Mouse (Mus musculus) adrenal gland, adult 2 months (tissue): ENCODE measurements at regions not wholly inside any gene's neighbourhood (a gene's known extent, or its start where the extent isn't known, plus 50 kb on each side); places are given as distances from the start of the nearest gene placed in this dataset.
A peak's percentile ranks its signal among the peaks of the same experiment; 100 is the strongest.

Experiments used
- DNase-seq: peaks from one replicate; pipeline ENCODE4 v3.0.0; 2021

DNA sequence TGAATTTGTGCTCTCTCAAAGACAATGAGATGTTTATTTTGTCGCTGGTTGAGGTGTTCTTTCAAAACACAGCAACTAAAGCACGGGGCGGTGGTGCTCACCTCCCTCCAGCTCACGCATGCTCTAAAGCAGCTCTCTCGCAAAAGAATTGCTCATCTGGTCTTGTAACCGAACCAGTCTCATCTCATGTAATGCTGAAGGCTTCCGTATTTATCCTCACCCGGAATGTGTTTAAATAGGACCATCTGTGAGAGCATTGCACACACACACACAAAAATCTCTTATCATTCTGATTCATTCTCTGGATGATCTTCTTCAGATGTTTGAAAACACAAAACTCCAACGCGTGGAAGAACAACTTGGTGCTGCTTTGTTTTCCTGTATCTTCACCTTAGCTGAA, 138.4 kb downstream of the Irs2 start:
- no peak for DNase-seq

GRCm38 (mm10) chr8:10866696-10867395, 141.4 kb downstream of the Irs2 start:
- no peak for DNase-seq

DNA sequence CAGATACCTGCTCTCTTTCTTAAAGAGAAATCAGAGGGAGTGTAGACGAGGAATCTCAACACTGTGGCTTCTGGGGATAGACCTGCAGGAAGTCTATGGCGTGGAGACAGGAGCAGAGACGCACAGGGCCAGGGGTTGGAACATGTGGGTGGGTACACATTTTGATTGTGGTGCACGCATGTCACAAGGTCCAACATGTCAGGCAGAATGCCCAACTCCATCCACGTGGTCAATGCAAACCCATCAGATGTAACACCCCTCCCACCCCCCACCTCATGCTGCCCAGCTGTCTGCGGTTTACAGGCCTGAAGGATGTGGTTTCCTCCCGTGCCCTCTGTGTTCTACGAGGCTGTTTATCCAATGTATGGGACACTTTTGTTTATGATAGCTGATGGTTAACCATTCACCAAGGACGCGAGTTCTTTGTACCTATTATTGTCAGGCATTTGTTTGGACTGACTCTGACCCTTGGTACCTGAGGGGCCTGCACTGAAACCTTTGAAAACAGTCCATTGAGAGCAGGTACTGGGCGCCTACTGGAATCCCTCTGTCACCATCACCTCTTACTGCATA, 142.2 kb downstream of the Irs2 start:
- DNase-seq, result no peak

DNA sequence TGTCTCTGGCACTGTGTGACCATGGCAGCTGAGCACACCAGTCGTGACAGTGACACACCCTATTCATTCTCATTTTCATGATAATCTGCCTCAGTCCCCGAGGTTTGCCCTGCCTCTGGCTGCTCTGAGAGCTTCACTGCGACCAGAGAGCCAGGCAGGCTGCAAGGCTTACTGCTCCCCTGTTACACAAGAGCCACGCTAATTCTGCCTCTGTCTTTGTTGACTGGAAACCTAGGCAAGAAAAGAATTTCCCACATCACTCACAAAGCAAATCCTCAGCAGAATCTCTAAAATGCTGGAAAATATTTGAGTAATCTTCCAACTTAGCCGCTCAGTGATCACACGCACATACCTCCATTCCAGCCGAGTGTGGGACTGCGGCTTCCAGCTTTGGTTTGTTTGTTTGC, 142.8 kb downstream of the Irs2 start:
- DNase-seq, result no peak

- no peak for DNase-seq
Observed at GRCm38 (mm10) chr8:10862442-10862841, 145.8 kb downstream of the Irs2 start.

- no peak for DNase-seq
Observed at GRCm38 (mm10) chr8:10860810-10861209, 147.4 kb downstream of the Irs2 start.

DNA sequence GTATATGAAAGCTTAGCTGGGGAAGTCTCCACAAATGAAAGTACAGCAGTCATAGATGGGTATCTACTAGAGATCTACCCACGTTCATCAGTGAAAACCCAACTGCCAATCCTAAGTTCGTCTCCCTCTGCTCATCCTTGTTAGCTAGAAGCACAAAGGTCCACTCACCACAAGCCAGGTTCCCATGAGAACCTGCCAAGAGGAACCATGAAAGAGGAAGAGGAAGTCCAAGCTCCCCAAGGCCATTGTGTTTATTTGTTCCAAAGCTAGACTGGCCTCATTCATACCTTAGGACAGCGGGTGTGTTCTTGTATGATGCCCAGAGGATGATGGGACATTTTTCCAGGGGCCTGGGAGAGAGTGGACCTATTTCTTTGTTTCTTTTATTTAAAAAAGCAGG, 150.4 kb downstream of the Irs2 start:
- DNase-seq, result no peak

DNA sequence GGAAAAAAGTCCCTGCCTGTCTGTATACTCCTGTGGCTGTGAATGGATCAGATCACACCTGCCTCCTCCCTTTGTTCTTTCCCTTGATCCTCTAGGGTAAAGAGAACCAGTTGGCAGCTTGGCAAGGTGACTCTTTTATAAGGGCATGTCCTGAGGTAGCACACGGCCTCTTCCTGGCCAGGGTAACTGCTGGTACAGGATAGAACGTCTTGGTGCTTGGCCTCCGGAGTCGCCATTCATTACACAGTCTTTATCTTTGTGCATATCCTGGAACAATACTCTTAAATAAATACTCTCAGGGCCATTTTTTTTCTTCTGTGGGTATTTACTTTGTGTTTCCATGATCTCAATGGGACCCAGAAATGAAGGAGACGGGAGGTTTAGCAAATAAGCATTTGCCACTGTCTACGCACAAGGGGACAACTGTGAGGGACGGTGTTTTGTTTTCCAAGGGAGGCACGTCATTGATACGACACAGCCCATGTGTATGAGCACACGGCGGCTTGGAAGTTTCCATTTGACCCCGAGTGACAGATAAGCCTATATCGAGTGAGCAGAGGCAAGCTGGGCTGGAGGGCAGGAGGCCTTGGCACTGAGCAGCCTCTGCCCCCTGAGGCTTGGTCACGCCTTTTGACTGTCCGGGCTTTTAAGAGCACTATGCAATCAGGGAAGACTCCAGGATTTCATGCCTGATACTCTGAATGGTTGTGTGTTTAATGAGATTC, 151.1 kb downstream of the Irs2 start:
- no peak for DNase-seq

DNA sequence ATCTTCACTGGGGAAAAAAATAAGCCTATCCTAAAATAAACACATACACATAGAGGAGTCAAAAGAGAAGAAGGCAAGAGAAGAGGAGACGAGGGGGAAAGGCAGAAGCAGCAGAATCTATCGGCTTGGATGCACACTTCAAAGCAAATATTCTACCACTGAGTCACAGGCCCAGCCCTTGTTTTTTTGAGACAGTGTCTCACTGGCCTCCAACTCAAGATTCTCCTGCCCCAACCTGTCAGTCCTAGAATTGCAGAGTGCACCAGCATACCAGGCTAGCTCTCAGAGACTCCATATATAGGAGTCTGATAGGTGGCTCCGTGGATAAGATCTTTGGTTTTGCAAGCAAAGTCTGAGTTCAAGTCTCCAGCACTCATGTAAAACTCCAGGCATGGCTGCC, 152.6 kb downstream of the Irs2 start:
- no peak for DNase-seq

- DNase-seq, result no peak
Observed at GRCm38 (mm10) chr8:10855131-10855530, 153.1 kb downstream of the Irs2 start.

- peak; percentile 51 for DNase-seq
Observed at GRCm38 (mm10) chr8:10854600-10854999, 153.7 kb downstream of the Irs2 start.

DNA sequence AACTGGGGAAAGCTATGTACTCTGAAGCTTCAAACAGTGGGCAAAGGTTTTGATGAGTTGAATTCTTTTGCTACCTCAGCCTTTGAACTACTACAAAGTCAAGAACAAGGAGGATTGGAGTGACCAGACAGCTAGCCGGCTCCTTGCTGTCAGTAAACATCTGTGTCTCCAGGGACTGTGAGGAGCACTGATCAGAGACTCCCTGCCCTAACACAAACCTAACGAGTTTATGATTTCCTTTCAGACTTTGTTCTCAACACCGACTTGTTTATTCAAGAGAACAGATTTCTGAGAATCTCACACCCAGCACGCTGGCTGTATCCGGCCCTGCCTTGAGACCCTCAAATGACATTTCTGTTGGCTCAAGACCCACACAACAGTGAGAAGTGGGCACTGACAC, 154.4 kb downstream of the Irs2 start:
- DNase-seq, result no peak

- DNase-seq, result no peak
Observed at GRCm38 (mm10) chr8:10849916-10850315, 158.3 kb downstream of the Irs2 start.

DNA sequence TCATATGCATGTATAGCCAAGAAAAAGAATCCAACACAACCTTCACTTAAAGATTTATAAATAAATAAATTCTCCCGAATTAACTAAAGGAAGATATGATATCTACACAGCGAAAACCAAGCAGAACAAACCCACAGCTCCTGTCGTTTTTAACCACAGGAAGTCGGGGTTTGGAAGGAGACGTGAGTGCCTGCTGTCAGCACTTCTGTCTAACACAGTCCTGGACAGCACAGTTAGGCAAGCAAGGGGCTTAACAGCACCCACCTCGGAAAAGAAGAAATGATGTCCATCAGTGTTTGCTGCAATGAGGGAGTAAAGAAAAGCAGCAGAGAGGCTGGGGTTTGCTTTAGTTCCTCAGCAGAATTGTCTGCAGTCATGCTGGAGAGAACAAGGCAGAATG, 162.7 kb downstream of the Irs2 start:
- DNase-seq, result no peak

- no peak for DNase-seq
Observed at GRCm38 (mm10) chr8:10840853-10841531, 167.3 kb downstream of the Irs2 start.

- no peak for DNase-seq
Observed at GRCm38 (mm10) chr8:10840044-10840443, 168.2 kb downstream of the Irs2 start.

GRCm38 (mm10) chr8:10835054-10835453, 173.2 kb downstream of the Irs2 start:
- DNase-seq, result no peak

GRCm38 (mm10) chr8:10831864-10832263, 176.4 kb downstream of the Irs2 start:
- no peak for DNase-seq

GRCm38 (mm10) chr8:10831277-10831676, 177.0 kb downstream of the Irs2 start:
- DNase-seq, result no peak

- no peak for DNase-seq
Observed at GRCm38 (mm10) chr8:10830835-10831234, 177.4 kb downstream of the Irs2 start.

DNA sequence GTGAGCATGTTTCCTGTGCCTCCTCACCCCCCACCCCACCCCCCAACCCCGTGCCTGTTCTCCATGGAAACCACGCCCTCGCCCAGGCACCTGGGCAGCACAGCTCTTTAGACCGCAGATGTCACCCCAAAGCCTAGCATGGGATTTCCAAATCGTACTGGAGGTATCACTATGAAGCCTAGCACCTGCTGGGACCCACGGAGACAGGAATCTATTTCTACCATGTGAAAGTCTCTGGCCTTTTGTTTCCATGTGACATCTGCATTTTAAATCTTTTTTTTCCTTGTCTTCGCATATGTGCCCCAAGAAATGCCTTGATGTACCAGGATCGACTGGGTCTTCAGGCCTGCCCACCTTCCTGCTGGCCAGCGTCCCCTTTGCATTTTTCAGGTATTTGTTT, 179.7 kb downstream of the Irs2 start:
- no peak for DNase-seq

DNA sequence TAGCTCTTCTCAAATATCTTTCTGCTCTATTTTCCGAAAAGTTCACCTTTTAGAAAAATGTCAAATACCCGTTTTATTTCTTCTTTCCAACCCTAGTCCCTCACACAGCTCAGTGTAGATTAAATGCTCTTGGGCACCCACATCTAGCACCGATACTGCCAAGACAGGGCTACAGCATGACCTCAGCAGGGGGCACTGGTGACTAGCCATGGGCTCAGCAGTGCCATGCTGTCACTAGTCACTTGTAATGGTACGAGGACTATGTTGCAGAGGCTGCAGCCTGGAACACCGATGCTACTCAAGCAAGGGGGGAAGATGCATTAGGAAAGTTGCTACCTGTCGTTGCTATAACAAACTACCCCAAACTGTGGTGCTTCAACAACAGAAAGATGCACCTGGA, 180.7 kb downstream of the Irs2 start:
- peak; percentile 11 for DNase-seq

DNA sequence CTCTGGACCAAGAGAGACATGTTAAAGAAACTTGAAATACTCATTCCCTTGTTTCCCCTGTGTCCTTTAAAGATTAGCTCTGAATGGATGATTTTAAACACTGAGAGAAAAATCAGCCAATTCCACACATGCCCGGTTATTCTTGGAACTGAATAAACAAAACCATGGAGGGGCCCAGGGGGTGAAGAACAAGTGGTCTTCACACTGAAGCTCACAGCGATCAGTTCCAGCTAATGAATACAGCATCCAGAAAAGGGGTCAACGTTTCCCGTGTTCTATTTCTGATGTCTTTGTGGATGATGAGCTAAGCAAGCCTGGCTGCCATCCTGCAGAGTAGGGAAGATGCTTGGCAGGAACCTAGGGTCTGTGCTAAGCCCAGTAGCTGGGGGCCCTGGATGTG, 182.3 kb downstream of the Irs2 start:
- no peak for DNase-seq
